Mouse (Mus musculus): ENCODE results near the gene Iqgap2. TPM values are rescaled to one million over a fixed set of nuclear protein-coding genes. Genes with fewer than 3 reads are reported as not detected.
A peak's percentile ranks its signal among the peaks of the same experiment; 100 is the strongest.

The Iqgap2 gene
- polyA plus RNA-seq, 1 experiment, result 18.5 TPM

- peaks cover 6% of the 10 kb centered on the region for H3K4me1 ChIP-seq (ENCODE audit: control insufficient read depth, insufficient read depth, low read length)
- H3K27ac ChIP-seq (ENCODE audit: insufficient read depth, low read length), result no peak overlapping the region; the same call in 1 of the 2 replicates
- no peaks in the 10 kb centered on the region for H3K36me3 ChIP-seq (ENCODE audit: control insufficient read depth, insufficient read depth, low read length, poor library complexity, severe bottlenecking)
- no peaks in the 10 kb centered on the region for H3K9me3 ChIP-seq (replicated peaks; ENCODE audit: control insufficient read depth, insufficient read depth, low read length, poor library complexity, severe bottlenecking)
- H3K27me3 ChIP-seq (ENCODE audit: control insufficient read depth, insufficient read depth, low read length, poor library complexity, severe bottlenecking), result no peaks in the 10 kb centered on the region
- TF ChIP-seq EP300 (IDR thresholded peaks at IDR 0.05; ENCODE audit: insufficient read depth, low read depth, low read length) (no peak), POLR2A (IDR thresholded peaks at IDR 0.05; ENCODE audit: insufficient read depth, low read length) (no peak), CTCF (IDR thresholded peaks at IDR 0.05; ENCODE audit: low read depth, low read length) (no peak)
- no peak overlapping the region for H3K4me3 ChIP-seq (ENCODE audit: low read depth, low read length)
- H3K9ac ChIP-seq (ENCODE audit: low read depth, poor library complexity, severe bottlenecking), result no peak overlapping the region
Observed at GRCm38 (mm10) chr13:95611752-95612151, 280.0 kb downstream of the Iqgap2 start.

- no peak overlapping the region for H3K27ac ChIP-seq (ENCODE audit: insufficient read depth, low read length)
- TF ChIP-seq CTCF (IDR thresholded peaks at IDR 0.05; ENCODE audit: low read depth, low read length) (no peak), EP300 (IDR thresholded peaks at IDR 0.05; ENCODE audit: insufficient read depth, low read depth, low read length) (no peak)
- H3K4me3 ChIP-seq (ENCODE audit: low read depth, low read length), result no peak overlapping the region
- no peak overlapping the region for H3K9ac ChIP-seq (ENCODE audit: low read depth, poor library complexity, severe bottlenecking)
- H3K9me3 ChIP-seq (replicated peaks; ENCODE audit: control insufficient read depth, insufficient read depth, low read length, poor library complexity, severe bottlenecking), result no peaks in the 10 kb centered on the region
- H3K36me3 ChIP-seq (ENCODE audit: control insufficient read depth, insufficient read depth, low read length, poor library complexity, severe bottlenecking), result no peaks in the 10 kb centered on the region
- no peaks in the 10 kb centered on the region for H3K27me3 ChIP-seq (ENCODE audit: control insufficient read depth, insufficient read depth, low read length, poor library complexity, severe bottlenecking)
- peaks cover 6% of the 10 kb centered on the region for H3K4me1 ChIP-seq (ENCODE audit: control insufficient read depth, insufficient read depth, low read length)
Observed at GRCm38 (mm10) chr13:95610786-95611562, 280.7 kb downstream of the Iqgap2 start.

- Histone ChIP-seq H3K36me3 (ENCODE audit: control insufficient read depth, insufficient read depth, low read length, poor library complexity, severe bottlenecking) (no peaks in the 10 kb centered on the region), H3K27ac (ENCODE audit: insufficient read depth, low read length) (no peak overlapping the region), H3K4me3 (ENCODE audit: low read depth, low read length) (no peak overlapping the region), H3K4me1 (ENCODE audit: control insufficient read depth, insufficient read depth, low read length) (peaks cover 6% of the 10 kb centered on the region), H3K9ac (ENCODE audit: low read depth, poor library complexity, severe bottlenecking) (no peak overlapping the region), H3K9me3 (replicated peaks; ENCODE audit: control insufficient read depth, insufficient read depth, low read length, poor library complexity, severe bottlenecking) (no peaks in the 10 kb centered on the region), H3K27me3 (ENCODE audit: control insufficient read depth, insufficient read depth, low read length, poor library complexity, severe bottlenecking) (no peaks in the 10 kb centered on the region)
- TF ChIP-seq CTCF (IDR thresholded peaks at IDR 0.05; ENCODE audit: low read depth, low read length) (no peak), EP300 (IDR thresholded peaks at IDR 0.05; ENCODE audit: insufficient read depth, low read depth, low read length) (no peak), POLR2A (IDR thresholded peaks at IDR 0.05; ENCODE audit: insufficient read depth, low read length) (no peak)
Observed at GRCm38 (mm10) chr13:95609088-95609420, 282.7 kb downstream of the Iqgap2 start.

DNA sequence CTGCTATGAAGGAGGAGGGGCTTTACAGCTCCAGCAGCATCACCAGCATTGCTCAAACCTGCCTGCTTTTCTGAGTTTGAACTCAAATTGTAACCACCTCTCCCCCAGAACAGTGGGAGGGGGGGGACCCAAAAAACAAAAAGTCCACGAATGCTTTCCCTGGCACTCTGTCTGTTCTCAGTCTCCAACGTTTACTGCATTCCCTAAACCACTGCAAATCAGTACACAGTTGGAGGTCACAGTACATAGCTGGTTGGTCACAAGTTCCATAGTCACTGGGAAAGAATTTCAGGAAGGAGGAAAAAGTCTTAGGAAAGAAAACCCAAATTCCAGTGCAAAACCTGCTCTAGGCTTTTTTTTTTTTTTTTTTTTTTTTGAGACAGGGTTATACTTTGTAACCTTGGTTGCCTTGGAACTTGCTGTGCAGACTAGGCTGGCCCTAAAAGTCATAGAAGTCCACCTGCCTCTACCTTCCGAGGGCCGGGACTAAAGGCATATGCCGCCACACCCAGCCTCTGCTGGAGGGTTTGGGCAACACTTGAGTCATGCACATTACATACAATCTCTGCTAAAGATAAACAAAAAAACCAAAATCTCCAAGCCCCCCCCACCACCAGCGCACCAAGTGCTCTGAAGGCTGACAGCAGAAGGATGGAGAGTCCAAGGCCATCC is 283.2 kb downstream of the Iqgap2 start:
- Histone ChIP-seq H3K9ac (ENCODE audit: low read depth, poor library complexity, severe bottlenecking) (no peak overlapping the region), H3K27ac (ENCODE audit: insufficient read depth, low read length) (no peak overlapping the region), H3K36me3 (ENCODE audit: control insufficient read depth, insufficient read depth, low read length, poor library complexity, severe bottlenecking) (no peaks in the 10 kb centered on the region), H3K4me3 (ENCODE audit: low read depth, low read length) (no peak overlapping the region), H3K9me3 (replicated peaks; ENCODE audit: control insufficient read depth, insufficient read depth, low read length, poor library complexity, severe bottlenecking) (no peaks in the 10 kb centered on the region), H3K4me1 (ENCODE audit: control insufficient read depth, insufficient read depth, low read length) (peaks cover 6% of the 10 kb centered on the region), H3K27me3 (ENCODE audit: control insufficient read depth, insufficient read depth, low read length, poor library complexity, severe bottlenecking) (no peaks in the 10 kb centered on the region)
- TF ChIP-seq CTCF (IDR thresholded peaks at IDR 0.05; ENCODE audit: low read depth, low read length), result no peak
- TF ChIP-seq POLR2A (IDR thresholded peaks at IDR 0.05; ENCODE audit: insufficient read depth, low read length), result no peak
- TF ChIP-seq EP300 (IDR thresholded peaks at IDR 0.05; ENCODE audit: insufficient read depth, low read depth, low read length), result no peak

- Histone ChIP-seq H3K27me3 (ENCODE audit: control insufficient read depth, insufficient read depth, low read length, poor library complexity, severe bottlenecking) (no peaks in the 10 kb centered on the region), H3K9me3 (replicated peaks; ENCODE audit: control insufficient read depth, insufficient read depth, low read length, poor library complexity, severe bottlenecking) (no peaks in the 10 kb centered on the region), H3K9ac (ENCODE audit: low read depth, poor library complexity, severe bottlenecking) (no peak overlapping the region), H3K4me3 (ENCODE audit: low read depth, low read length) (no peak overlapping the region), H3K36me3 (ENCODE audit: control insufficient read depth, insufficient read depth, low read length, poor library complexity, severe bottlenecking) (no peaks in the 10 kb centered on the region), H3K4me1 (ENCODE audit: control insufficient read depth, insufficient read depth, low read length) (peaks cover 3% of the 10 kb centered on the region), H3K27ac (ENCODE audit: insufficient read depth, low read length) (no peak overlapping the region)
- TF ChIP-seq POLR2A (IDR thresholded peaks at IDR 0.05; ENCODE audit: insufficient read depth, low read length) (no peak), CTCF (IDR thresholded peaks at IDR 0.05; ENCODE audit: low read depth, low read length) (no peak), EP300 (IDR thresholded peaks at IDR 0.05; ENCODE audit: insufficient read depth, low read depth, low read length) (no peak)
Observed at GRCm38 (mm10) chr13:95607019-95607418, 284.7 kb downstream of the Iqgap2 start.

- Histone ChIP-seq H3K9ac (ENCODE audit: low read depth, poor library complexity, severe bottlenecking) (no peak overlapping the region), H3K9me3 (replicated peaks; ENCODE audit: control insufficient read depth, insufficient read depth, low read length, poor library complexity, severe bottlenecking) (no peaks in the 10 kb centered on the region), H3K27me3 (ENCODE audit: control insufficient read depth, insufficient read depth, low read length, poor library complexity, severe bottlenecking) (no peaks in the 10 kb centered on the region), H3K4me3 (ENCODE audit: low read depth, low read length) (peak overlapping the region; percentile 38), H3K36me3 (ENCODE audit: control insufficient read depth, insufficient read depth, low read length, poor library complexity, severe bottlenecking) (no peaks in the 10 kb centered on the region), H3K4me1 (ENCODE audit: control insufficient read depth, insufficient read depth, low read length) (no peaks in the 10 kb centered on the region), H3K27ac (ENCODE audit: insufficient read depth, low read length) (no peak overlapping the region)
- TF ChIP-seq CTCF (IDR thresholded peaks at IDR 0.05; ENCODE audit: low read depth, low read length), result no peak
- no peak for TF ChIP-seq POLR2A (IDR thresholded peaks at IDR 0.05; ENCODE audit: insufficient read depth, low read length)
- TF ChIP-seq EP300 (IDR thresholded peaks at IDR 0.05; ENCODE audit: insufficient read depth, low read depth, low read length), result no peak
Observed at GRCm38 (mm10) chr13:95604288-95604687, 287.4 kb downstream of the Iqgap2 start.
